Mouse (Mus musculus): ENCODE data around the gene Acsf3.

DNA sequence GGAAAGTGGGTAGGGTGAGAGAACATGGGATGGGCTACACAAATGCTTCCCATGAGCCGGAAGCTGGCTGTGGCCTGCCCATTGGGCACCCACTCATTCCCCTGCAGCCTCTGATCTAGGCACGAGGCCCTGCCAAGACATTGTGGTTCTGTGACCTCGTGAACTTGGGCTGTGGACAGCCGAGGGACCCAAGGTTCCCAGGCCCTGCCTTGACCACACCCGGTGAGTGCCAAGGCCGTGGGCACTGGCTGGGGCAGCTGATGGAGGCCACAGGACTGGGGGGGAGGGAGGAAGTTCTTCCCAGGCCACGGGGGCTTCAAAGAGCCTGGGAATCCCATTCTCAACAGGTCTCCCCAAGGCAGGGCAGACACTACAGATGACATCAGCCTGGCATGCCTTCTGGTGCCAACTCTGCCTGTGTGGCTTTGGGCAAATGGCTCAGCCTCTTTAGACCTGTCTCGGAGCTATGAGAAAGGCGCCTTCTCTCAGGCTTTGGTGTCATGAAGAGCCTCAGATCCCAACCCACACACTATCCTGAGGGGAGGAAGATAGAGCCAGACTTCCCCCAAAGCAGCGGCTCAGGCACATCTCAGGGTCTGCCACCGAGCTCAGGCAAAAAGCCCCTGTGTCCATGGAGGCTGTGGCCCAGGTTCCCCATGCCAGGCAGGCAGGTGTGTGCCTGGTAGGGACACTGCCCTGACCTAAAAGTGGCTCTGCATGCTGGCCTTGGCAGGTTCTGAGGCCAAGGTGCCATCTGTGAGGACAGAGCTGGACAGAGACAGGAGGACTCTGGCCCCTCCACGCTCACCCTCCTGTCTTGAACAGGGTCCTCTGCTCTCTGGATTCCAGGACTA, 76.6 kb downstream of the Acsf3 start:
- no peak for TF ChIP-seq EP300 (IDR thresholded peaks at IDR 0.05; ENCODE audit: low read depth)
- no peak for TF ChIP-seq CTCF (IDR thresholded peaks at IDR 0.05; ENCODE audit: low read depth)
